Mouse (Mus musculus) right cerebral cortex, postnatal 10 days (tissue): ENCODE results near the gene Csnk2b.

ENCODE experiments used
- DNase-seq, 2 experiments: peaks; one replicate each; pipeline ENCODE4 v3.0.0; 2021; ENCODE audit warnings: low spot score in 2 of 2

Gene Csnk2b

GRCm38 (mm10) chr17:35120745-35121142, 1.1 kb downstream of the Csnk2b start:
- DNase-seq: peak; percentile 61 to 62

GRCm38 (mm10) chr17:35115046-35116019, 6.5 kb downstream of the Csnk2b start, which contains the start of gene Ly6g5b:
TSS of gene Ly6g5b (minus strand) at chr17:35115428.
- no peak for DNase-seq

GRCm38 (mm10) chr17:35111774-35112173, 10.1 kb downstream of the Csnk2b start:
- no peak for DNase-seq

GRCm38 (mm10) chr17:35108097-35108496, 13.8 kb downstream of the Csnk2b start, which contains the start of gene Ly6g5c:
TSS of gene Ly6g5c (plus strand) at chr17:35108279.
- DNase-seq: no peak

- no peak for DNase-seq
These were observed 15.3 kb downstream of the Csnk2b start for GRCm38 (mm10) chr17:35106522-35106921.

GRCm38 (mm10) chr17:35105740-35106389, 16.0 kb downstream of the Csnk2b start:
- DNase-seq: no peak

GRCm38 (mm10) chr17:35104754-35105153, 17.1 kb downstream of the Csnk2b start:
- DNase-seq: no peak

GRCm38 (mm10) chr17:35104079-35104478, 17.8 kb downstream of the Csnk2b start:
- no peak for DNase-seq

- no peak for DNase-seq
These were observed 18.6 kb downstream of the Csnk2b start for GRCm38 (mm10) chr17:35103221-35103690.

- no peak for DNase-seq
These were observed 19.6 kb downstream of the Csnk2b start for GRCm38 (mm10) chr17:35102299-35102698.

GRCm38 (mm10) chr17:35101161-35101560, 20.7 kb downstream of the Csnk2b start:
- DNase-seq: no peak

- no peak for DNase-seq
These were observed 21.6 kb downstream of the Csnk2b start for GRCm38 (mm10) chr17:35100196-35100765.

GRCm38 (mm10) chr17:35097164-35097655, 24.6 kb downstream of the Csnk2b start:
- DNase-seq: no peak

GRCm38 (mm10) chr17:35096597-35096996, 25.3 kb downstream of the Csnk2b start:
- no peak for DNase-seq

- DNase-seq: no peak
These were observed 27.1 kb downstream of the Csnk2b start for GRCm38 (mm10) chr17:35094475-35095365.

- no peak for DNase-seq
These were observed 29.3 kb downstream of the Csnk2b start for GRCm38 (mm10) chr17:35092403-35093198.

- DNase-seq: no peak
These were observed 31.5 kb downstream of the Csnk2b start for GRCm38 (mm10) chr17:35090166-35090932.

- peak; percentile 96 for DNase-seq
These were observed 32.8 kb downstream of the Csnk2b start, which contains the start of gene Abhd16a for GRCm38 (mm10) chr17:35088825-35089644. TSS of gene Abhd16a (plus strand) at chr17:35089263.
